Mouse (Mus musculus) kidney, adult 9 months (tissue): ENCODE results near the gene Olfr557.

Experiments used
- DNase-seq: peaks from one replicate; pipeline ENCODE4 v3.0.0; 2022

Olfr557 gene

GRCm38 (mm10) chr7:102695358-102696125 lies at the start of gene Olfr557:
Olfr557 (plus strand) TSS chr7:102695910.
- peak; percentile 36 for DNase-seq

GRCm38 (mm10) chr7:102658523-102658922 lies 37.2 kb upstream of the Olfr557 start, which contains the start of gene Olfr555:
Olfr555 (plus strand) TSS chr7:102658823.
- no peak for DNase-seq

GRCm38 (mm10) chr7:102664599-102664998 lies 31.1 kb upstream of the Olfr557 start, which contains the start of gene Olfr556:
Olfr556 (plus strand) TSS chr7:102664899.
- DNase-seq = no peak

- peak; percentile 3 for DNase-seq
Observed at GRCm38 (mm10) chr7:102665378-102665777, 30.3 kb upstream of the Olfr557 start.

GRCm38 (mm10) chr7:102676225-102676624 lies 19.5 kb upstream of the Olfr557 start:
- no peak for DNase-seq

- no peak for DNase-seq
Observed at GRCm38 (mm10) chr7:102681916-102682315, 13.8 kb upstream of the Olfr557 start.

- DNase-seq = peak; percentile 85
Observed at GRCm38 (mm10) chr7:102686944-102687501, 8.7 kb upstream of the Olfr557 start, which contains the start of gene Trim68. Trim68 (minus strand) TSS chr7:102687327.

GRCm38 (mm10) chr7:102698461-102698860 lies 2.8 kb downstream of the Olfr557 start:
- DNase-seq = no peak

GRCm38 (mm10) chr7:102701915-102702314 lies 6.2 kb downstream of the Olfr557 start, which contains the start of gene Olfr558:
Olfr558 (plus strand) TSS chr7:102702215.
- DNase-seq = no peak

- no peak for DNase-seq
Observed at GRCm38 (mm10) chr7:102718970-102719369, 23.3 kb downstream of the Olfr557 start, which contains the start of gene Olfr33. Olfr33 (minus strand) TSS chr7:102719070.

- DNase-seq = no peak
Observed at GRCm38 (mm10) chr7:102727391-102727790, 31.7 kb downstream of the Olfr557 start, which contains the start of gene Olfr559. Olfr559 (minus strand) TSS chr7:102727491.

- no peak for DNase-seq
Observed at GRCm38 (mm10) chr7:102733793-102734192, 38.1 kb downstream of the Olfr557 start.

- DNase-seq = no peak
Observed at GRCm38 (mm10) chr7:102737705-102738104, 42.0 kb downstream of the Olfr557 start.
